Mouse (Mus musculus): ENCODE measurements around the gene Gmds. TPM values are rescaled to one million over a fixed set of nuclear protein-coding genes. Genes with fewer than 3 reads are reported as not detected.

The Gmds gene
- polyA plus RNA-seq (2017; shearing (Covaris generic)) = 20.9 TPM

DNA sequence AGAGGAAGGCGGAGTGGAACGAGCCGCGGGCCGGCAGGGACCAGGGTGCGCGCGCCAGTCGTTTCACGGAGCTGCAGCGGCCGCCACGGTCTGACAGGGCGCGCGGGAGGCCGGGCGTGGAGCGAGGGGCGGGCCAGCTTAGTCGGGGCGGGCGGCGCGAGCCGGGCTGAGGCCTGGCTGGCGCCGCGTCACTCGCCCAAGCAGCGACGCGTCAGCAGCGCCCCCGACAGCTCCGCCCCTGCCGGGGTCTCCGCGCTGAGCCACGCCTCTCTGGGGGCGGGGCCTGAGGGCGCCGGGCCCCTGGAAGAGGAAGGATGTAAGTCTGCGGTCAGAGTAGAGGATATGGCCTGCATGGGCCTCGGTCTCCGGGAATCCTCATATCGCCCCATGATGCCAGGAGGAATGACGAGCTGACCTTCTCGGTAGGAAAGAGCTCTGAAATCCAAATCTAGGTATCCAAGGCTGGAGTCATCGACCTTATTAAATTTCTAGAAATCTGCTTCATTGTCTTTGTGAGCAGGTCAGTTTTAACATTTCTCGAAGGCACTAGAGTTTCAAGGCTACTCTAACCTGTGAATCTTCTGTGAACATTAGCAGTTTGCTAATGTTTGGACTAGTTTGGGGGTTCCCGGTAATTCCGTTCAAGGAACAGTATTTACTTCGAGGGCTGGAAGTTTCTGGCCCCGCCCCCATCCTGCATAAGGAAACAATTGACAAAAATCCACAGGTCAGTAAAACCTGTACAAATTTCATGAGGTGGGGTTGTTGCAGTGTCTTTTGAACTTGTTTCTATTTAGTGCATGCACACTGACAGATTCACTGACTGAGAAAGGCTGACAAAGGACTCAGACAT, at the start of gene Gmds:
TSS of gene Gmds (minus strand) at position 228 of the 853 bp plus-strand sequence.

DNA sequence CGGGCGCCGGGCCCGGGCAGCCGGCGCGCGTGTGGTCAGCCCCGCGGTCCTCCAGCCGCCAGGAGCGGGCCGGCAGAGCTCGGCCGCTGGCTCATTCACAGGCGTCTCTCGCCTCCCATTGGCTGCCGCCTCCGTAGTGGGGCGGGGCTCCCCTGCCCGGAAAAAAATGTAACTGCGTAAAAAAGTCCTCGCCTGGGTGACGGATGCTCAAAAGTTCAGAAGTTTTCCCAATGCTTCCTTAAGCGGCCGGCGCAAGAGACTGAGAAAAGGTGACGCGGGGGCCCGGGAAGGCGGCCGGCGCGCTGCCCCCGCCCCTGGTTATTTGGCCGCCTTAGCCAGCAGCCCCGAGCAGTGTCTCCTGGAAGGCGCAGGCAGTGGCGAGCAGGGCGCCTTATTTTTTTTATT, 532.1 kb downstream of the Gmds start, which contains the start of gene Foxc1:
TSS of gene Foxc1 (plus strand) at position 206 of the 405 bp plus-strand sequence.

Data from effector memory CD4-positive, alpha-beta T cell, adult 5 months (primary cell).